Mouse (Mus musculus): ENCODE data around the gene Cdh13.

DNA sequence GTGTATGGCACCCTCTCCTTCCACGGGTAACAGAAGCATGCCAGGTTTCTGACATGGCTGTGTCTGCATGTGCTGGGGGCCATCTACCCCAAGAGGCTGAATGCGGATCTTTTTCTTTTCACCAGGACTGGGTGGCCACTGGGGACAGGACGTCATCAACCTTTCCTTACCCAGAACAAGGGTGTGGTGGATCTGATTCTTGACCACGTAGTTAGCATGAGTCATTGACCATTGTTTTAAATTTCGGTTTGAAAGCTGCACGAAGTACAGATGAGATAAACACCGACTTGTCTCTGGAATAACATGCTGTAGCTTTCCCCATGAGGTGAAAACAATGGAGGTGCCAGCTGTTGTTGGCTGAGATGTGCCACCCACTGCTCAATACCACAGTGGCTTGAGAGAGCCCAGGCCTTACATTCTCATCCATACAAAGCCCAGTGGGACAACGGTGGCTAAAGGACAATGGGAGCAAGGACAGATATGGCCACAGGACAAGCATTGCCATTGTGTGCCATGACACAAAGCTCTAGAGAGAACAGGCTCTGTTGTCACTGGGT is 161.2 kb downstream of the Cdh13 start:
- no peak for TF ChIP-seq GATA1 (IDR thresholded peaks at IDR 0.05; ENCODE audit: borderline replicate concordance, low read length)
- no peak for TF ChIP-seq FLI1 (IDR thresholded peaks at IDR 0.05; ENCODE audit: low read length)

Measured in megakaryocyte, embryonic 14.5 days (primary cell).